Mouse (Mus musculus): ENCODE results near the gene Frmpd4. TPM values are rescaled to one million over a fixed set of nuclear protein-coding genes. Genes with fewer than 3 reads are reported as not detected.

Gene Frmpd4
- polyA plus RNA-seq, 1 experiment, result 18.6 TPM

- TF ChIP-seq CTCF (IDR thresholded peaks at IDR 0.05; ENCODE audit: extremely low read depth, insufficient read depth, low read length) (no peak), POLR2A (IDR thresholded peaks at IDR 0.05; ENCODE audit: extremely low read depth, insufficient read depth, low read length) (no peak)
- 0 out of 2 replicates have a peak overlapping the region, but pooled peaks have one; percentile 35 for H3K27ac ChIP-seq (ENCODE audit: insufficient read depth, low read length)
- H3K4me3 ChIP-seq (ENCODE audit: insufficient read depth, low read length), result no peak overlapping the region
- no peaks in the 10 kb centered on the region; the same call in 1 of the 2 replicates for H3K4me1 ChIP-seq (ENCODE audit: control insufficient read depth, insufficient read depth, low read length)
Observed at GRCm38 (mm10) chrX:168350431-168350830, 226.6 kb downstream of the Frmpd4 start.

GRCm38 (mm10) chrX:168349320-168350225 is 227.5 kb downstream of the Frmpd4 start:
- Histone ChIP-seq H3K4me1 (ENCODE audit: control insufficient read depth, insufficient read depth, low read length) (no peaks in the 10 kb centered on the region; the same call in 1 of the 2 replicates), H3K4me3 (ENCODE audit: insufficient read depth, low read length) (no peak overlapping the region), H3K27ac (ENCODE audit: insufficient read depth, low read length) (0 out of 2 replicates have a peak overlapping the region, but pooled peaks have one; percentile 35)
- TF ChIP-seq CTCF (IDR thresholded peaks at IDR 0.05; ENCODE audit: extremely low read depth, insufficient read depth, low read length) (no peak), POLR2A (IDR thresholded peaks at IDR 0.05; ENCODE audit: extremely low read depth, insufficient read depth, low read length) (no peak)

- Histone ChIP-seq H3K4me1 (ENCODE audit: control insufficient read depth, insufficient read depth, low read length) (no peaks in the 10 kb centered on the region), H3K27ac (ENCODE audit: insufficient read depth, low read length) (no peak overlapping the region), H3K4me3 (ENCODE audit: insufficient read depth, low read length) (no peak overlapping the region)
- TF ChIP-seq CTCF (IDR thresholded peaks at IDR 0.05; ENCODE audit: extremely low read depth, insufficient read depth, low read length) (no peak), POLR2A (IDR thresholded peaks at IDR 0.05; ENCODE audit: extremely low read depth, insufficient read depth, low read length) (no peak)
Observed at GRCm38 (mm10) chrX:168338212-168338611, 238.8 kb downstream of the Frmpd4 start.

- TF ChIP-seq CTCF (IDR thresholded peaks at IDR 0.05; ENCODE audit: extremely low read depth, insufficient read depth, low read length), result no peak
- TF ChIP-seq POLR2A (IDR thresholded peaks at IDR 0.05; ENCODE audit: extremely low read depth, insufficient read depth, low read length), result no peak
Observed at GRCm38 (mm10) chrX:168325161-168325560, 251.9 kb downstream of the Frmpd4 start.

GRCm38 (mm10) chrX:168312158-168312557 is 264.9 kb downstream of the Frmpd4 start:
- TF ChIP-seq POLR2A (IDR thresholded peaks at IDR 0.05; ENCODE audit: extremely low read depth, insufficient read depth, low read length), result no peak
- TF ChIP-seq CTCF (IDR thresholded peaks at IDR 0.05; ENCODE audit: extremely low read depth, insufficient read depth, low read length), result no peak
- H3K4me3 ChIP-seq (ENCODE audit: insufficient read depth, low read length), result no peak overlapping the region
- H3K27ac ChIP-seq (ENCODE audit: insufficient read depth, low read length), result no peak overlapping the region
- H3K4me1 ChIP-seq (ENCODE audit: control insufficient read depth, insufficient read depth, low read length), result no peaks in the 10 kb centered on the region

More at GRCm38 (mm10) chrX:168325161-168325560, 251.9 kb downstream of the Frmpd4 start:
- Histone ChIP-seq H3K4me1 (ENCODE audit: control insufficient read depth, insufficient read depth, low read length) (no peaks in the 10 kb centered on the region), H3K4me3 (ENCODE audit: insufficient read depth, low read length) (no peak overlapping the region), H3K27ac (ENCODE audit: insufficient read depth, low read length) (no peak overlapping the region)

- Histone ChIP-seq H3K27ac (ENCODE audit: insufficient read depth, low read length) (no peak overlapping the region), H3K4me1 (ENCODE audit: control insufficient read depth, insufficient read depth, low read length) (no peaks in the 10 kb centered on the region), H3K4me3 (ENCODE audit: insufficient read depth, low read length) (no peak overlapping the region)
- TF ChIP-seq CTCF (IDR thresholded peaks at IDR 0.05; ENCODE audit: extremely low read depth, insufficient read depth, low read length) (no peak), POLR2A (IDR thresholded peaks at IDR 0.05; ENCODE audit: extremely low read depth, insufficient read depth, low read length) (no peak)
Observed at GRCm38 (mm10) chrX:168310143-168310542, 266.9 kb downstream of the Frmpd4 start.

GRCm38 (mm10) chrX:168292506-168292905 is 284.5 kb downstream of the Frmpd4 start:
- no peaks in the 10 kb centered on the region for H3K4me1 ChIP-seq (ENCODE audit: control insufficient read depth, insufficient read depth, low read length)
- no peak overlapping the region for H3K4me3 ChIP-seq (ENCODE audit: insufficient read depth, low read length)
- no peak overlapping the region for H3K27ac ChIP-seq (ENCODE audit: insufficient read depth, low read length)
- no peak for TF ChIP-seq POLR2A (IDR thresholded peaks at IDR 0.05; ENCODE audit: extremely low read depth, insufficient read depth, low read length)
- no peak for TF ChIP-seq CTCF (IDR thresholded peaks at IDR 0.05; ENCODE audit: extremely low read depth, insufficient read depth, low read length)

GRCm38 (mm10) chrX:168207034-168207433 is 370.0 kb downstream of the Frmpd4 start:
- no peak overlapping the region for H3K4me3 ChIP-seq (ENCODE audit: insufficient read depth, low read length)
- no peak for TF ChIP-seq CTCF (IDR thresholded peaks at IDR 0.05; ENCODE audit: extremely low read depth, insufficient read depth, low read length)
- TF ChIP-seq POLR2A (IDR thresholded peaks at IDR 0.05; ENCODE audit: extremely low read depth, insufficient read depth, low read length), result no peak
- H3K4me1 ChIP-seq (ENCODE audit: control insufficient read depth, insufficient read depth, low read length), result no peaks in the 10 kb centered on the region
- no peak overlapping the region for H3K27ac ChIP-seq (ENCODE audit: insufficient read depth, low read length)

GRCm38 (mm10) chrX:168191944-168192343 is 385.1 kb downstream of the Frmpd4 start:
- TF ChIP-seq POLR2A (IDR thresholded peaks at IDR 0.05; ENCODE audit: extremely low read depth, insufficient read depth, low read length) (no peak), CTCF (IDR thresholded peaks at IDR 0.05; ENCODE audit: extremely low read depth, insufficient read depth, low read length) (no peak)
- Histone ChIP-seq H3K4me3 (ENCODE audit: insufficient read depth, low read length) (no peak overlapping the region), H3K4me1 (ENCODE audit: control insufficient read depth, insufficient read depth, low read length) (no peaks in the 10 kb centered on the region), H3K27ac (ENCODE audit: insufficient read depth, low read length) (no peak overlapping the region)

- H3K27ac ChIP-seq (ENCODE audit: insufficient read depth, low read length), result no peak overlapping the region
- H3K4me3 ChIP-seq (ENCODE audit: insufficient read depth, low read length), result no peak overlapping the region
- no peaks in the 10 kb centered on the region for H3K4me1 ChIP-seq (ENCODE audit: control insufficient read depth, insufficient read depth, low read length)
- TF ChIP-seq POLR2A (IDR thresholded peaks at IDR 0.05; ENCODE audit: extremely low read depth, insufficient read depth, low read length), result no peak
- no peak for TF ChIP-seq CTCF (IDR thresholded peaks at IDR 0.05; ENCODE audit: extremely low read depth, insufficient read depth, low read length)
Observed at GRCm38 (mm10) chrX:168189563-168189962, 387.5 kb downstream of the Frmpd4 start.
